Mouse (Mus musculus) liver, adult 2 months (tissue): Measurements from ENCODE around the gene S1pr4. TPM values are rescaled to one million over a fixed set of nuclear protein-coding genes. Genes with fewer than 3 reads are reported as not detected.

Experiments
- DNase-seq: peaks from one replicate; pipeline ENCODE4 v3.0.0-alpha.2; 2011; ENCODE audit warnings: low read depth, low spot score; ENCODE audit errors: extremely low read depth
- H3K27ac ChIP-seq: fragments of 200-500 bp; replicated peaks from 2 replicates; pipeline ENCODE4 v1.5.1; 2012; ENCODE audit warnings: low read depth, mild to moderate bottlenecking, control low read depth, inconsistent platforms, low read length; ENCODE audit not compliant: insufficient read depth
- H3K27me3 ChIP-seq: fragments of 200-500 bp; 2 replicates; pipeline ENCODE4 v1.6.1; 2012; ENCODE audit warnings: mild to moderate bottlenecking, moderate library complexity, low read length, inconsistent platforms; ENCODE audit not compliant: control insufficient read depth, insufficient read depth
- H3K36me3 ChIP-seq: fragments of 200-500 bp; 2 replicates; pipeline ENCODE4 v1.6.1; 2012; ENCODE audit warnings: low read length, inconsistent platforms; ENCODE audit not compliant: control insufficient read depth, insufficient read depth
- H3K4me1 ChIP-seq: fragments of 200-500 bp; 2 replicates; pipeline ENCODE4 v1.6.1; 2011; ENCODE audit warnings: low read length; ENCODE audit not compliant: control insufficient read depth, insufficient read depth
- H3K4me3 ChIP-seq: fragments of 200-500 bp; 2 replicates; pipeline ENCODE4 v1.5.1; 2011; ENCODE audit warnings: low read depth, mild to moderate bottlenecking, control low read depth, low read length, moderate library complexity; ENCODE audit not compliant: insufficient read depth
- H3K79me2 ChIP-seq: fragments of 200-500 bp; 2 replicates; pipeline ENCODE4 v1.6.1; 2012; ENCODE audit warnings: inconsistent platforms, mild to moderate bottlenecking, low read length, moderate library complexity; ENCODE audit not compliant: control insufficient read depth, insufficient read depth
- H3K9ac ChIP-seq: fragments of 200-500 bp; 2 replicates; pipeline ENCODE4 v1.6.1; 2012; ENCODE audit warnings: low read depth, mild to moderate bottlenecking, control low read depth, inconsistent platforms, low read length
- CTCF ChIP-seq: fragments of 200-500 bp; IDR thresholded peaks from 2 replicates; pipeline ENCODE4 v1.5.1; 2011; ENCODE audit warnings: low read depth, low read length, control low read depth
- POLR2A ChIP-seq: fragments of 200-500 bp; IDR thresholded peaks from 2 replicates; pipeline ENCODE4 v1.6.1; 2011; ENCODE audit warnings: low read length, control low read depth; ENCODE audit not compliant: insufficient read depth; ENCODE audit errors: extremely low read depth
- WGBS: fragments of 180-500 bp; shearing (Covaris S2); methylation state at CpG from one replicate; pipeline ENCODE4 v1.1.7; 2018; 5-methylcytosine and 5-hydroxymethylcytosine counted together
- polyA plus RNA-seq: library from polyadenylated mRNA; depleted of rRNA; stranded (reverse); fragments of >200 nt; gene quantifications from 2 replicates; pipeline ENCODE4 v1.2.3, GENCODE M21; 2012
- total RNA-seq: library from RNA; depleted of rRNA; stranded (reverse); fragments of >200 nt; gene quantifications from 2 replicates; pipeline ENCODE4 v1.2.3, GENCODE M21; 2014

S1pr4 gene
- total and polyA plus RNA-seq, 2 experiments = 0.28 to 1.5 TPM

DNA sequence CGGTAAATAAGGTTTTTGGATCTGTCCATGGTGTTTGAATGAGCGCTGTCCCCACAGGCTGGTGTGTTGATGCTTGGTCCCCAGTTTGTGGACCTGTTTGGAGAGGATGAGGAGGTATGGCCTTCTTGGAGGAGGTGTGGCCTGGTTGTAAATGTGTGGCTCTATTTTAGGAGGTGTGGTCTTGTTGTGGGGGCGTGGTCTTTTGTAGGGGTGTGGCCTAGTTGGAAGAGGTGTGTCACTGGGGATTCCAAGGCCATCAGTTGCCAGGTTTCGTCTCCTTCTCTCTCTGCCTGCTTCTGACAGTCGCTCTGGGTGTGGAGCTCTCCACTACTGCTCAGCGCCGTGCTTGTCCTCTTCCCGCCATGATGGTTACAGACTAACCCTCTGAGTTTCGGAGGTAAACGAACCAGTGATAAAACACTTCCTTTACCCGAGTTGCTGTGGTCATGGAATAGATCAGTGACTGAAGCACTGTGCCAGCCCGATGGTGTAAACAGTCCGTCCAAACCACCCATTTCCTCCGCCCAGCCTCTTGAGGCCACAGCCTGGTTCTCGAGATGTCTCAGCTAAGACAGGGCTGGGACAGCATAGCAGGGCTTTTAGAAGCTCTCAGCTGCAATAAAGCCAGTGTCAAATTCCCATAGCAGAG is 5.2 kb upstream of the S1pr4 start:
- no peak for DNase-seq
- Histone ChIP-seq H3K4me3 (no peak overlapping the region), H3K27ac (no peak overlapping the region), H3K4me1 (no peaks in the 10 kb centered on the region; the same call in 1 of the 2 replicates), H3K9ac (no peak overlapping the region), H3K79me2 (no peaks in the 10 kb centered on the region), H3K27me3 (no peaks in the 10 kb centered on the region), H3K36me3 (no peaks in the 10 kb centered on the region)
- 75% methylated on average over 15 of the region's 15 CpGs for WGBS
- TF ChIP-seq CTCF (no peak), POLR2A (no peak)

DNA sequence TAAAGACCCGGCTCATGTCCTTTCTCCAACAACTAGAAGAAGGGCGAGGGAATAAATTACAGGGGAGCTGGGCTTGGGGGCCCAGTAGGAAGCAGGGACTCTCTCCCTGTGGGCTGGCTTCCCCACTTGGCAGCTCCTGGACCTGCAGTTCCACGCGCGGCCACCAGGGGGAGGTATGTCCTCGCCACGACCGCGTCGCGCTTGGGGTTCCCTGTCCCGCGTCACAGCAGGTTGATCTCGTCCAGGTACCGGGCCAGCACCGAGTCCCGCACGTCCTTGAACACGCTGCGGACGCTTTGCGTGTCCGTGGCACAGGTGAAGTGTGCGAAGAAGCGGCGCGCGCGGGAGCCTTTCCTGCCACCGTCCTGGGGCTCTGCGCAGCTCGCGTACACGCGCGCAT is 2.7 kb upstream of the S1pr4 start:
- H3K9ac ChIP-seq = peak overlapping the region; percentile 62
- TF ChIP-seq POLR2A (no peak), CTCF (peak; percentile 98)

DNA sequence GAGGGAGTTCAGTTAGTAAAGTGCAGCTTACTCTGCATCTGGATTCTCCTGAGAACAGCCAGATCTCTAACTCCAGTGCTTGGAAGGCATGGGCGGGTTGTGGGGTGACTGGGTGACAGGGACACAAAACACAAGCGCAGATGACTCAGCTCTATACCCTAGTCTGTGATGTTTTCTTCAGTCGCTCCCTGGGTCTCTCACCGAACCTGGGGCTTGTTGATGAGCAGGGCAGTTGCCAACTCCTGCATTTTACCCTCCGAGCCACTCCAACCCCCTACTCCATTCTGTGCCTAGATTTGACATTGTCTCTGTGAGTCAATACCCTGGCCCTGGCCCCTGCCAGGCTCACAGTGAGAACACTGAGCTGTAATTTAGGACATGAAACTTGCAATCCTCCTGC is 1.9 kb upstream of the S1pr4 start:
- H3K27ac ChIP-seq = no peak overlapping the region
- no peak overlapping the region for H3K9ac ChIP-seq
- no peaks in the 10 kb centered on the region for H3K79me2 ChIP-seq
- no peaks in the 10 kb centered on the region for H3K36me3 ChIP-seq
- TF ChIP-seq POLR2A (no peak), CTCF (no peak)
- no peaks in the 10 kb centered on the region; the same call in 1 of the 2 replicates for H3K4me1 ChIP-seq
- no peaks in the 10 kb centered on the region for H3K27me3 ChIP-seq
- no peak overlapping the region for H3K4me3 ChIP-seq
- WGBS = 94% methylated on average over 5 of the region's 5 CpGs
- DNase-seq = no peak

More for the DNA sequence above, 2.7 kb upstream of the S1pr4 start:
- DNase-seq = peak; percentile 29
- H3K79me2 ChIP-seq = no peaks in the 10 kb centered on the region
- H3K4me3 ChIP-seq = peak overlapping the region; percentile 48
- H3K4me1 ChIP-seq = no peaks in the 10 kb centered on the region; the same call in 1 of the 2 replicates
- no peak overlapping the region for H3K27ac ChIP-seq
- no peaks in the 10 kb centered on the region for H3K27me3 ChIP-seq
- 8% methylated on average over 36 of the region's 36 CpGs for WGBS
- no peaks in the 10 kb centered on the region for H3K36me3 ChIP-seq

DNA sequence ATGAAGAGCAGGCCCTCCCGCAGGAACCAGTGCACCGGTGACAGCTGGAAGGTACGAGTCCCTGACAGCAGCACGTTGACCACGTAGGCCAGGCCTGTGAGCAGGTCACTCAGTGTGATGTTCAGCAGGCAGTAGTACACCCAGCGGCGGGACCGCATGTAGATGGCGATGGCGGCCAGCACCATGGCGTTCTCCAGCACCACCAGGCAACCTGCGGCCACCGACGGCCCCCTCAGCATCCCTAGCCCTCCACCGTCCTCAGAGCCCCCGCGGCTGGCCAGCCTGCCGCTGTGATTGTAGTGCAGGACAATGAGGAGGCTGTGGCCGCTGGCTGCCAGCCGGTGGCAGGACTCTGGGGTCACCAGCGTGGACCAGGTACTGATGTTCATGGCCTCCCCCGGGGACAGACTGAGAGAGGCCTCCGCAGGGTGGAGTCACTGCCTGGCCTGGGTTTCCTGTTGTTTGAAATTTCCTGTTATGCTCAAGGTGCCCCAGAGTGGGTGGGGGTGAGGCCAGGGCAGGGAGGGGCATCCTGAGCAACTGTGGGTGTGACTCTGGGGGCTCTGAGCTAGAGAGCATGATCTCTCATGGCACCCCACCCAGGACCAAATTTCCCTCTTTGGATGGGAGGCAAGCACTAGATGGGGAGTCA is 556 bp downstream of the S1pr4 start:
- DNase-seq = no peak
- Histone ChIP-seq H3K36me3 (no peaks in the 10 kb centered on the region), H3K79me2 (peaks cover 17% of the 10 kb centered on the region; the same call in 1 of the 2 replicates), H3K4me3 (peak overlapping the region; percentile 31), H3K27ac (no peak overlapping the region), H3K9ac (peak overlapping the region; percentile 47), H3K27me3 (no peaks in the 10 kb centered on the region), H3K4me1 (peaks cover 9% of the 10 kb centered on the region)
- 0 out of 2 replicates have a peak, but pooled peaks have one; percentile 10 for TF ChIP-seq POLR2A
- TF ChIP-seq CTCF = no peak
- 74% methylated on average over 23 of the region's 23 CpGs for WGBS

DNA sequence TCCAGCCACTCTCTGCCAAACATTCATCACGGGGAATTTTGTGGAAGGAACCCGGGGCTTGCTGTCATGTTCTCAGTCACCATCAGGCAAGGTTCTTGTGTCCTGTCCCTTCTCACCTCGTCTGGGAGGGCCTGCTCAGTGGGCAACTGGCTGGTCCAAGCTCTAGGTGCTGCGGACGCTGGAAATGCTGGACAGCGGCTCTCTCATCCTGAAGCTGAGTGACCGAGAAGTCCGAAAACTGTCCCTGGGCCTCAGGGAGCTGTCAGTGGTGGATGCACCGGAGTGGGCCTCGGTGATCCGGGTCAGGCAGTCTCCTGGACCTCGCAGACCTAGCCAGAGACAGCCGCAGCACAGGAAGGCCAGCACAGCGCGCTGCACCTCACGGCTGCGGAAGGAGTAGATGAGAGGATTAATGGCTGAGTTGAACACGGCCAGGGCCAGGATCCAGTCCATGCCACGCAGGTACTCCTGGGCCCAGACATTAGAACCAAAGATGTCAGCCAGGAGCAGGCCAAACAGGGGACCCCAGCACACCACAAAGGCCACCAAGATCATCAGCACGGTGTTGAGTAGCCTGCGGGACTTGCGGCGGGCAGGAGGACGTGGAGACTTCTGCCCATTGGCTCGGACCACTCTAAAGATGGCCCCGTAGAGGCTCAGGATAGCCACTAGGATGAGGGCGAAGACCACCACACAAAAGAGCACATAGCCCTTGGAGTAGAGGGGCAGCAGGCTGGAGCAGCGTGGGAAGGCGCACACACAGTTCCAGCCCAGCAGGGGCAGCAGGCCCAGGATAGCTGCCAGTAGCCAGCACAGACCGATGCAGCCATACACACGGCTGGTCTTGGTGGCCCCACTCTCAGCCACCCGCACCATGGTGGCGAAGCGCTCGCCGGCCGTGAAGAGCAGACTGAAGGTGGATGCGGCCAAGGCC is 1.3 kb downstream of the S1pr4 start:
- Histone ChIP-seq H3K27me3 (no peaks in the 10 kb centered on the region), H3K9ac (peak overlapping the region; percentile 47), H3K4me3 (peak overlapping the region; percentile 31), H3K4me1 (peaks cover 9% of the 10 kb centered on the region), H3K27ac (no peak overlapping the region), H3K36me3 (no peaks in the 10 kb centered on the region), H3K79me2 (peaks cover 17% of the 10 kb centered on the region; the same call in 1 of the 2 replicates)
- no peak for TF ChIP-seq POLR2A
- no peak for TF ChIP-seq CTCF
- DNase-seq = no peak
- WGBS = 88% methylated on average over 38 of the region's 38 CpGs
